Mouse (Mus musculus): ENCODE measurements around the gene Arhgef3. TPM values are rescaled to one million over a fixed set of nuclear protein-coding genes. Genes with fewer than 3 reads are reported as not detected.

Gene Arhgef3
- polyA plus RNA-seq, 1 experiment from 2014 or later, result 16.2 TPM

DNA sequence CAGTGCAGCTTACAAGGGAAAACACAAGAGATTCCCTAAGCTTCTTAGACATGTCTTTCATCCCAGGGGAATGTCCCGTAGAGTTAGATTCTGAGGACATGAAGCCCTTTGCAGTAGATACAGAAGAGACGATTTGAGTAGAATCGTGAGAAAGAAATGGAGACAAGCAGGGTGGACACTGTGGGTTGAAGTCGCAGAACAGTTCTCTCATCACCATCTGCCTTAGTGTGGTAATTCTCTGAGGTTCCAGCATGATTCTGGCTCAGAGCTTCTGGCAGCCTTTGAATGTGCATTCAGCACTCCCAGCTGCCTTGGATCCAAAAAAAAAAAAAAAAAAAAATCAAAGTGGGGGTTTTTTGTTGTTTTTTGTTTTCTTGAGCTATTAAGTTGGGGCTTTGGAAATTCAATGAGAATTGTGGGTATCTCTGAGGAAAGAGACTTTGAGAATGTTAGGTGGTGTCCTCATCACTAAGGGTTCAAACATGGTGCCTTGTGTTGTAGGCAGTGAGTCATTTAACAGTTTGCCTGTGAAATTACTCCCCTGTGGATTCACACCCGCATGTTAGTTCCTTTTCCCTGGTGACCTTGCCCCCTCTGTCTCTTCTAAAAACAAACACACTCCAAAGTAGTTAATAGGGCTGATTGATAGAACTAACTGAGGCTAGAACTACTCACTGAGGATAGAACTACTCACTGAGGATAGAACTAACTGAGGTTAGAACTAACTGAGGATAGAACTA, 33.0 kb upstream of the Arhgef3 start:
- Histone ChIP-seq H3K27ac (replicated peaks) (no peak overlapping the region), H3K4me2 (replicated peaks) (no peak overlapping the region), H3K4me1 (peaks cover 2% of the 10 kb centered on the region; the same call in 1 of the 2 replicates), H3K36me3 (peaks cover 7% of the 10 kb centered on the region; the same call in 1 of the 2 replicates), H3K9me3 (replicated peaks) (no peaks in the 10 kb centered on the region), H3K27me3 (no peaks in the 10 kb centered on the region), H3K9ac (no peak overlapping the region), H3K4me3 (replicated peaks) (no peak overlapping the region)
- no peak for ATAC-seq (ENCODE audit: insufficient number of reproducible peaks, low FRiP score, low TSS enrichment, low read depth)
- 73% methylated on average over 5 of the region's 5 CpGs for WGBS

DNA sequence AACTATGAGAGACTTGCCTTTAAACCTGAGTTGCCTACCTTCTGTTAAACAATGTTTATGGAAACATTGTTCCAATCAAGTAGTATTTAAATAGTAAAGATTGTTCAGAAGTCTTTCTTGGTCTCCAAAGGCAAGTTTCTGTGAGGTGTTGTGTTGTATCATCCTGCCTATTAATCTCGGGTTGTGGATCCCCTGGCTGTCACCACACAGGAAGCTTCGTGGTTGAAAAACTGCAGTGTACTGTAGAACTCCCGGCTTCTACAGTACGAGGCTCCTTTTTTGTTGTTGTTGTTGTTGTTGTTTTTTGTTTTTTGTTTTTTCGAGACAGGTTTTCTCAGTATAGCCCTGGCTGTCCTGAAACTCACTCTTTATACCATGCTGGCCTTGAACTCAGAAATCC, 29.2 kb upstream of the Arhgef3 start:
- ATAC-seq (ENCODE audit: insufficient number of reproducible peaks, low FRiP score, low TSS enrichment, low read depth), result no peak
- Histone ChIP-seq H3K9ac (no peak overlapping the region), H3K27me3 (no peaks in the 10 kb centered on the region), H3K4me3 (replicated peaks) (no peak overlapping the region), H3K4me2 (replicated peaks) (no peak overlapping the region), H3K9me3 (replicated peaks) (no peaks in the 10 kb centered on the region), H3K27ac (replicated peaks) (no peak overlapping the region), H3K36me3 (peaks cover 14% of the 10 kb centered on the region; the same call in 1 of the 2 replicates), H3K4me1 (no peaks in the 10 kb centered on the region)
- WGBS, result 67% methylated on average over 5 of the region's 5 CpGs

DNA sequence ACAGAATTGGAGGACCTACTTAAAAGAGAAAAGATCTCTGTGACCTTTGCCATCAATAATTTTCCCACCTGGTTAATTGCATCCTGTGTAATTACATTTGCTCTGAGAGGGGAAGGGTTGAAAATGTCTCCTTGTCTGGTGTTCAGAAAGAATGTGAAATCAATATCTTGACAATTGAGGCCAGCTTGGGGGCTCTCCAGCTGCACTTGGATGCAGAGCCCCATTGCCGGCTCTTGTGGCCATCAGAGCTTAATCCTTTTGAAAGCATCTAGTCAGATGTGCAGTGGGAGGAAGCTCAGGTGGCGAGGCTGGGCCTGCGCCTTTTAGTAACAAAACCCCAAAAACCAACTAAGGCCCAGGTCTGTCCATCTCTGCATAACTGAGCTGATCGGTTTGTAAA, 28.7 kb upstream of the Arhgef3 start:
- ATAC-seq (ENCODE audit: insufficient number of reproducible peaks, low FRiP score, low TSS enrichment, low read depth), result no peak
- no peaks in the 10 kb centered on the region for H3K9me3 ChIP-seq (replicated peaks)
- H3K4me3 ChIP-seq (replicated peaks), result no peak overlapping the region
- peaks cover 14% of the 10 kb centered on the region; the same call in 1 of the 2 replicates for H3K36me3 ChIP-seq
- H3K27me3 ChIP-seq, result no peaks in the 10 kb centered on the region
- H3K9ac ChIP-seq, result no peak overlapping the region
- no peak overlapping the region for H3K4me2 ChIP-seq (replicated peaks)
- no peak overlapping the region for H3K27ac ChIP-seq (replicated peaks)
- 52% methylated on average over 4 of the region's 4 CpGs for WGBS
- no peaks in the 10 kb centered on the region for H3K4me1 ChIP-seq

DNA sequence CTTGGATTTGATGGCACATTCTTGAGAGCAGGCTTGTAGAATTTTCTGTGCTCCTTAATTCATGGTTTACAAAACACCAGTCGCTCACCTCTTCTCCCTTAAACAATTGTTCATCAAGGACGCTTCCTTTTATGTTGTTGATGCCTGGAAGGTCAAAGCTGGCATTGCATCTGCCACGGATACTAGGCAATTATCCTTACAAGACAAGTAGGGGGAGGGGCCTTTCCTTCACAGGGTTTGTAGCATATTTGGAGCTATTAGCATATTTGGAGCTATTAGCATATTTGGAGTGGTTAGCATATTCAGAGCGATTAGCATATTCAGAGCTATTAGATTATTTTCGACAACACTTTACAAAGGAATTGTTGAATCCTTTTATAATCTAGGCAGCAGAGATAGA, 20.5 kb upstream of the Arhgef3 start:
- H3K4me2 ChIP-seq (replicated peaks), result no peak overlapping the region
- no peak overlapping the region for H3K4me3 ChIP-seq (replicated peaks)
- H3K9ac ChIP-seq, result no peak overlapping the region
- no peaks in the 10 kb centered on the region for H3K9me3 ChIP-seq (replicated peaks)
- 61% methylated on average over 5 of the region's 5 CpGs for WGBS
- H3K4me1 ChIP-seq, result no peaks in the 10 kb centered on the region
- H3K27me3 ChIP-seq, result no peaks in the 10 kb centered on the region
- peaks cover 23% of the 10 kb centered on the region; the same call in 1 of the 2 replicates for H3K36me3 ChIP-seq
- H3K27ac ChIP-seq (replicated peaks), result no peak overlapping the region
- ATAC-seq (ENCODE audit: insufficient number of reproducible peaks, low FRiP score, low TSS enrichment, low read depth), result no peak

DNA sequence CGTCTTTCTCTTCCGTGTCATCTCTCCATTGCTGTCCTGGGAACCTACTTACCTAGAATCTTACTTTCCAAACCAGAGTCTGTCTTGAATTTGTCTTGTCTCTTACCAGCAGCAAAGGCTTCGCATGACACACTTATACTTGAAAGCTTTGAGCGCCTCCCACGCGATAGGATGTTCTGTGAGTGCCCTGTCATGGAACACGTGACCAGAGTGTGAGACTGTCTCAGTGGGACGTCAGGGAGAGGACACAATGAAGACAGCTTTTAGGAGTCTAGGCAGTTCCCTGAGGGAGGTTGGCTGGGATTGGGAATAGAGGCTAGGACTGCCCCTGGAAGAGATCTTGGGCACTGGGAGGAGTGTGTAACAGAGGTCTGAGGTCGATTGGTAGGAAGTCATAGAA, 18.6 kb upstream of the Arhgef3 start:
- H3K9me3 ChIP-seq (replicated peaks), result no peaks in the 10 kb centered on the region
- no peaks in the 10 kb centered on the region for H3K4me1 ChIP-seq
- H3K4me3 ChIP-seq (replicated peaks), result no peak overlapping the region
- no peak overlapping the region for H3K9ac ChIP-seq
- no peak overlapping the region for H3K27ac ChIP-seq (replicated peaks)
- H3K4me2 ChIP-seq (replicated peaks), result no peak overlapping the region
- ATAC-seq (ENCODE audit: insufficient number of reproducible peaks, low FRiP score, low TSS enrichment, low read depth), result no peak; the same call in 1 of the 2 replicates
- H3K36me3 ChIP-seq, result peaks cover 38% of the 10 kb centered on the region
- H3K27me3 ChIP-seq, result no peaks in the 10 kb centered on the region
- WGBS, result 71% methylated on average over 9 of the region's 9 CpGs

DNA sequence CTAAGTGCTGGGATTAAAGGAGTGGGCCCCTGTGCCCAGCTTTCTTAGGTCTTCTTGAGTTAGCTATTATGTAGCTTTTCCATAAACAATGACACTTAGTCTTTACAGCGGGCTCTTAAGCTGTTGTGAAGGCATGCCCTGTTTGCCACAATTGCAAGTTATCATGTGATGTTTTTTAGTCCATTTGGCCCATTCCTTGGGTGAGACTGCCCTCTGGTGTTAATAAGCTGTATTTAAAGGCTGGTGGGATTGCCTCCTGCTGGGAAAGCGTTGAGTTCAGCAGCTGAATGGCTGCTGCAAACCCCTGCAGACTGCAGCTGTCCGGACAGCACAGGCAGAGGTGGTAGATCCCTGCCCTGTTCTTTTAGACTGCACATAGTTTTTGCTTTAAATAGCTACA, 17.9 kb upstream of the Arhgef3 start:
- no peak overlapping the region for H3K4me2 ChIP-seq (replicated peaks)
- no peak overlapping the region for H3K9ac ChIP-seq
- 14% methylated on average over 3 of the region's 3 CpGs for WGBS
- no peaks in the 10 kb centered on the region for H3K27me3 ChIP-seq
- H3K27ac ChIP-seq (replicated peaks), result no peak overlapping the region
- H3K4me3 ChIP-seq (replicated peaks), result no peak overlapping the region
- H3K36me3 ChIP-seq, result peaks cover 41% of the 10 kb centered on the region
- H3K4me1 ChIP-seq, result peaks cover 3% of the 10 kb centered on the region; the same call in 1 of the 2 replicates
- H3K9me3 ChIP-seq (replicated peaks), result no peaks in the 10 kb centered on the region
- no peak; the same call in 1 of the 2 replicates for ATAC-seq (ENCODE audit: insufficient number of reproducible peaks, low FRiP score, low TSS enrichment, low read depth)

DNA sequence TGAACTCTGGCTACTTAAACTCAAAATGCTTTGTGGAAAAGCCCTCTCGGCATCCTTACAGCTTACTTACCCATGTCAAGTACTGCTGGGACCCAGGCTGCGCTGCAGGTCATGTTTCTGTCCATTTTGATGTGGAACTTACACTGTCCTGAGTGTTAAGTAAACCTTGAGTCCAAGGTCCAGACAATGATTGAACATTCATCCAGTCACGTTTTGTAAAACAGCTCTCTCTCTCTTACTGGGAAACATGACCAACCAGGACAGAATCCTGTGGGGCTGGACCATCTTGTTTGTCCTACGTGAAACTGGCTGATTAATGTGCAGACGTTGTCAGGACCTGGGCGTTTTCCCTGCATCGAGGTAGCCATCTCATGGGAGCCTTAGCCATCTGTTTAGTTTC, 13.0 kb upstream of the Arhgef3 start:
- peaks cover 22% of the 10 kb centered on the region for H3K36me3 ChIP-seq
- no peak overlapping the region for H3K4me2 ChIP-seq (replicated peaks)
- H3K27ac ChIP-seq (replicated peaks), result no peak overlapping the region
- H3K9me3 ChIP-seq (replicated peaks), result no peaks in the 10 kb centered on the region
- ATAC-seq (ENCODE audit: insufficient number of reproducible peaks, low FRiP score, low TSS enrichment, low read depth), result no peak
- 64% methylated on average over 7 of the region's 7 CpGs for WGBS
- no peaks in the 10 kb centered on the region for H3K27me3 ChIP-seq
- H3K4me3 ChIP-seq (replicated peaks), result no peak overlapping the region
- H3K4me1 ChIP-seq, result peaks cover 24% of the 10 kb centered on the region
- no peak overlapping the region for H3K9ac ChIP-seq

DNA sequence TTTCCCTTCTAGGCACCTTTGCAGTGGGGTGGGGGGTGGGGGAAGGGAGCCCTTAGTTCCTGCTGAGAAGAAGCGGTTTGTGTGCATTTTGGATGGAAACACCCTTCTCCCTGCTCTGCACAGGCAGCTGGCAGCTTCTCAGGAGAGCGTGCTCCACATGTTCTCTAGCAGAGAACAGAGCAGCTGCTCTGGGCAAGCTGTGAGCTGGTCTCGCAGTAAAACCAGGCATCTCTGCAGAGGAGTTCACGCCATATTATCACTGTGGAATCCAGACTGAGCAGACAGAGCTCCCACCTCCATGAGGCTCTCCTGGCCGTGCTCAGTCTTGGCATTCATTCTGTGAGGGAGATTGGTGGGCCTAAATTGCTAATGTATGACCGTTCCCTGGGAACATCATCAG, 12.0 kb upstream of the Arhgef3 start:
- H3K36me3 ChIP-seq, result peaks cover 22% of the 10 kb centered on the region
- no peaks in the 10 kb centered on the region for H3K27me3 ChIP-seq
- no peak overlapping the region for H3K4me2 ChIP-seq (replicated peaks)
- 43% methylated on average over 6 of the region's 6 CpGs for WGBS
- H3K27ac ChIP-seq (replicated peaks), result peak overlapping the region; percentile 52; the same call in 1 of the 2 replicates
- ATAC-seq (ENCODE audit: insufficient number of reproducible peaks, low FRiP score, low TSS enrichment, low read depth), result peak; percentile 55
- no peaks in the 10 kb centered on the region for H3K9me3 ChIP-seq (replicated peaks)
- H3K9ac ChIP-seq, result no peak overlapping the region
- H3K4me1 ChIP-seq, result peaks cover 24% of the 10 kb centered on the region
- H3K4me3 ChIP-seq (replicated peaks), result no peak overlapping the region

DNA sequence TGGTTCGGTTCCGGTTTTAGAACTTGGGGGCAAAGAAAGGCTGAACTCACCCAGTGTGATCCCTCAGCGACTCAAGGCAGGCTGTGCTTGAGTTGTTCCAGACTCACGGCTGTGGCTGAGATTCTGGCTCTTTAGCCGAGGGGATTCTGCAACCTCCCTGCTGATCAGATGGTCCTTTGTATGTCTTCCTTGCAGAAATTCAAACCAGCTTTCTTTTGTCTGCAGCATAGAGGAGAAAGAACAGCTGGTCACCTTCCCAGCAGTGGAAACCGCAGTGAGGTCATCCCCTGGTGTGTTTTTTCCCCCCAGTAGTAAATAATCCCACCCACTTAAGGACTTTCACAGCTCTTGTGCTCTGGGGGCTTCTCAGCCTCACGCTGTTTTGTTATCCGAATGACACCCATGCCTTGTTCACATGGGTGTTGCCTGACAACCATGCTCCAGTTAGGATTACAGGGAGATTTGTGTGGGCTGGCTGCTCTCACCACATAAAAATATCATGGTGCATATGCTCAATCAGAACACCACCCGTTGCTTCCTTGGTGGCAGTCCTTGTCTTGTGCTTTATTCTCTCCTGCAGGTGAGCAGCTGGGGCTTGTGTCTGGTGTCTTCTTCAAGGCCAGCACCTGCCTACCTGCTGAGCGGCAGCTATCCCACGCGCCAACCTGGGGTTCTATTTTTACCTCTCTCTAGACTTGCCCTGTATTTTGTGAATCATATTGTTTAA, 8.8 kb upstream of the Arhgef3 start:
- WGBS, result 54% methylated on average over 12 of the region's 12 CpGs
- ATAC-seq (ENCODE audit: insufficient number of reproducible peaks, low FRiP score, low TSS enrichment, low read depth), result no peak

DNA sequence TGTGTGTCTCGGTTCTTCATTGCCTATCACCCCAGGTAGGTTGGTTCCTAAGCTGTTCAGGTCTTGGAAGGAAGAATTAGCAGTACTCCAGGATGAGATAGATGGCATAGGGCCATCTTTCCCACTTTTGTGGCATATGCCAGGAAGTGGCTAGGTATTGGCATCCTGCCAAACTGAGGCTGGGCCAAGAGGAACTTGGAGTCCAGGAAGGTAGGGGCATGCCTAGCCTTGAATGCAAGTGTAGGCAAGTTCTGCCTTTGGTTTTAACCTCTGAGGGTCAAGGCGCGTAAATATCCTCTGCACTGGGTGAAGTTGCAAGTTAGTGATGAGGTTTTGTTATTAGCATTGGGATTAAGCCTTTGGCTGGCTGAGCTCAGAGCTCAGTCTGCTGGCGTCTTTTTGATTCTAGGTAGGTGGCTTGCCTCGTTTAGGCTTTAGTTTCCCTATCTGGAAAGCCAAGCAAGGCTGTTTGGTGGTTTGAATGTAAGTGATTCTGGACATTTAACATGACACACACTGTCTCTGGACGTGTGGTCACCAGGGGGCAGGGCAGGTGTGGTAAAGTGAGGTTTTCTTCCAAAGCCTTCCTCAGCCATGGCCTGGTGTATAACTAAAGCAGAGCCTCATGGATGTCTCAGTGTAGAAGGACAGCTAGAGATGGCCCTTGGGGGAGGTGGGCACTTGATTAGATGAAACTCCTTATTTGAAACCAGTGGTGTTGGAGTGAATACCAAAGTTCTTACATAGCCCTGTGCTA, 5.8 kb upstream of the Arhgef3 start:
- Histone ChIP-seq H3K27me3 (no peaks in the 10 kb centered on the region), H3K4me2 (replicated peaks) (no peak overlapping the region), H3K4me3 (replicated peaks) (no peak overlapping the region), H3K9ac (no peak overlapping the region), H3K4me1 (peaks cover 11% of the 10 kb centered on the region), H3K9me3 (replicated peaks) (no peaks in the 10 kb centered on the region), H3K27ac (replicated peaks) (no peak overlapping the region), H3K36me3 (no peaks in the 10 kb centered on the region)
- ATAC-seq (ENCODE audit: insufficient number of reproducible peaks, low FRiP score, low TSS enrichment, low read depth), result peak; percentile 32; the same call in 1 of the 2 replicates
- 69% methylated on average over 6 of the region's 6 CpGs for WGBS

More for the DNA sequence above, 8.8 kb upstream of the Arhgef3 start:
- no peaks in the 10 kb centered on the region for H3K27me3 ChIP-seq
- peaks cover 24% of the 10 kb centered on the region for H3K4me1 ChIP-seq
- 0 out of 2 replicates have a peak, but pooled peaks cover 5% of the 10 kb centered on the region for H3K36me3 ChIP-seq
- H3K9ac ChIP-seq, result no peak overlapping the region
- H3K4me2 ChIP-seq (replicated peaks), result no peak overlapping the region
- H3K9me3 ChIP-seq (replicated peaks), result no peaks in the 10 kb centered on the region
- H3K4me3 ChIP-seq (replicated peaks), result no peak overlapping the region
- H3K27ac ChIP-seq (replicated peaks), result peak overlapping the region; percentile 65

DNA sequence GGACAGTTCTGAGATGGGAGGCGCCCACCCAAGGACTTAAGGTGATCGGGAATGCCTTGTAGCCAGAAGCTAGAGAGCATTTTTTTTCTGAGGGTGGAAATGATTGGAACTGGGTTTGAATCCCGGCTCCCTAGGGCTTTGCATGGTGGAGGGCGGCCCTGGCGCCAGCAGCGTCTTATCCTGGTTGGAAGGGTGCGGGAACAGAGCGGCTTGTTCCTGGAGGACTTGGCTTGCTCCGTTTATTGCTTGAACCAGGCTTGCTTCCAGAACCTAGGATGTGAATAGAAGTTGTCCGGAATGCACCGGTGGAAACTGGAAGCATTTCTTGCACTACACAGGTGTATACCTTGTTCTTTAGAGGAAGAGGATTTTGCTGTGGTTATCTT, 569 bp downstream of the Arhgef3 start:
- 14% methylated on average over 11 of the region's 11 CpGs for WGBS

More for the DNA sequence above, 569 bp downstream of the Arhgef3 start:
- no peak overlapping the region for H3K27ac ChIP-seq (replicated peaks)
- no peak overlapping the region for H3K9ac ChIP-seq
- H3K36me3 ChIP-seq, result no peaks in the 10 kb centered on the region
- no peak for ATAC-seq (ENCODE audit: insufficient number of reproducible peaks, low FRiP score, low TSS enrichment, low read depth)
- peaks cover 18% of the 10 kb centered on the region for H3K4me1 ChIP-seq
- H3K9me3 ChIP-seq (replicated peaks), result no peaks in the 10 kb centered on the region
- peak overlapping the region; percentile 95 for H3K4me2 ChIP-seq (replicated peaks)
- peaks cover 6% of the 10 kb centered on the region; the same call in 1 of the 2 replicates for H3K27me3 ChIP-seq
- H3K4me3 ChIP-seq (replicated peaks), result peak overlapping the region; percentile 59

Data from embryonic facial prominence, embryonic 15.5 days (tissue).